Mouse (Mus musculus): Measurements from ENCODE around the gene Sbno1. TPM values are rescaled to one million over a fixed set of nuclear protein-coding genes. Genes with fewer than 3 reads are reported as not detected.

Gene Sbno1
- total and polyA plus RNA-seq, 3 experiments = 32.4 to 500 (median 38.8) TPM

GRCm38 (mm10) chr5:124377149-124377548 lies 48.7 kb downstream of the Sbno1 start:
- Histone ChIP-seq H3K79me2 (ENCODE audit: control insufficient read depth, insufficient read depth, low read length, poor library complexity) (no peaks in the 10 kb centered on the region), H3K27ac (ENCODE audit: control insufficient read depth, low read depth, low read length) (no peak overlapping the region), H3K9me3 (replicated peaks; ENCODE audit: insufficient read depth, low read length) (no peaks in the 10 kb centered on the region), H3K36me3 (ENCODE audit: control insufficient read depth in 1 of 2, insufficient read depth in 2 of 2, low read length in 2 of 2) (peaks cover 14 to 33% of the 10 kb centered on the region in 2 experiments), H3K27me3 (ENCODE audit: control insufficient read depth in 1 of 2, insufficient read depth in 2 of 2, low read length in 2 of 2) (no peaks in the 10 kb centered on the region), H3K9ac (ENCODE audit: control insufficient read depth, low read depth, low read length, poor library complexity, severe bottlenecking) (no peak overlapping the region), H3K4me1 (ENCODE audit: control insufficient read depth in 1 of 2, insufficient read depth in 2 of 2, low read length in 2 of 2) (peaks cover 0 to 13% of the 10 kb centered on the region in 2 experiments; a peak in 2 of 4 replicates), H3K4me3 (ENCODE audit: control insufficient read depth in 1 of 2, insufficient read depth in 1 of 2, low read depth in 2 of 2, low read length in 2 of 2) (no peak overlapping the region)
- TF ChIP-seq BHLHE40 (IDR thresholded peaks at IDR 0.05; ENCODE audit: borderline replicate concordance, low read depth, low read length) (no peak), MAFK (IDR thresholded peaks at IDR 0.05; ENCODE audit: borderline replicate concordance, low read depth, low read length) (no peak), GATA1 (IDR thresholded peaks at IDR 0.05; ENCODE audit: low read depth, low read length) (no peak), CTCF (IDR thresholded peaks at IDR 0.05 in 2 of 3, conservative IDR thresholded peaks at IDR 0.05 in 1 of 3; ENCODE audit: control insufficient read depth in 1 of 3, insufficient read depth in 1 of 3, low read depth in 2 of 3, low read length in 3 of 3, poor library complexity in 1 of 3, severe bottlenecking in 1 of 3) (no peak), JUND (IDR thresholded peaks at IDR 0.05; ENCODE audit: low read depth, low read length) (no peak), POLR2A (IDR thresholded peaks at IDR 0.05; ENCODE audit: control insufficient read depth in 1 of 2, insufficient read depth in 1 of 2, low read depth in 1 of 2, low read length in 2 of 2, poor library complexity in 1 of 2) (no peak), MYC (IDR thresholded peaks at IDR 0.05; ENCODE audit: low read depth, low read length) (no peak), RAD21 (IDR thresholded peaks at IDR 0.05; ENCODE audit: low read depth, low read length) (no peak), POLR2AphosphoS2 (IDR thresholded peaks at IDR 0.05; ENCODE audit: low read length) (no peak), ELF1 (IDR thresholded peaks at IDR 0.05; ENCODE audit: low read depth, low read length) (no peak), SIN3A (IDR thresholded peaks at IDR 0.05; ENCODE audit: low read length) (no peak), ETS1 (IDR thresholded peaks at IDR 0.05; ENCODE audit: low read depth, low read length) (no peak), ZC3H11A (IDR thresholded peaks at IDR 0.05; ENCODE audit: low read depth, low read length) (no peak), E2F4 (IDR thresholded peaks at IDR 0.05; ENCODE audit: borderline replicate concordance, low read depth, low read length) (no peak), USF2 (IDR thresholded peaks at IDR 0.05; ENCODE audit: borderline replicate concordance in 1 of 2, insufficient read depth in 1 of 2, low read depth in 1 of 2, low read length in 2 of 2) (no peak), USF1 (IDR thresholded peaks at IDR 0.05; ENCODE audit: low read depth, low read length) (no peak), CHD1 (IDR thresholded peaks at IDR 0.05; ENCODE audit: low read depth, low read length) (no peak), UBTF (IDR thresholded peaks at IDR 0.05; ENCODE audit: borderline replicate concordance, insufficient read depth, low read depth, low read length) (no peak), RCOR1 (IDR thresholded peaks at IDR 0.05; ENCODE audit: low read depth, low read length) (no peak), NELFE (IDR thresholded peaks at IDR 0.05; ENCODE audit: low read depth, low read length) (no peak)
- DNase-seq (ENCODE audit: low read depth, low spot score) = no peak

GRCm38 (mm10) chr5:124376401-124376800 lies 49.4 kb downstream of the Sbno1 start:
- TF ChIP-seq TBP (IDR thresholded peaks at IDR 0.05; ENCODE audit: low read depth, low read length) (no peak), ZKSCAN1 (IDR thresholded peaks at IDR 0.05; ENCODE audit: low read depth, low read length) (no peak), SIN3A (IDR thresholded peaks at IDR 0.05; ENCODE audit: low read length) (no peak), E2F4 (IDR thresholded peaks at IDR 0.05; ENCODE audit: borderline replicate concordance, low read depth, low read length) (no peak)
- Histone ChIP-seq H3K79me2 (ENCODE audit: control insufficient read depth, insufficient read depth, low read length, poor library complexity) (no peaks in the 10 kb centered on the region), H3K9ac (ENCODE audit: control insufficient read depth, low read depth, low read length, poor library complexity, severe bottlenecking) (no peak overlapping the region), H3K4me1 (ENCODE audit: control insufficient read depth in 1 of 2, insufficient read depth in 2 of 2, low read length in 2 of 2) (peaks cover 0 to 13% of the 10 kb centered on the region in 2 experiments; a peak in 2 of 4 replicates), H3K9me3 (replicated peaks; ENCODE audit: insufficient read depth, low read length) (no peaks in the 10 kb centered on the region), H3K27ac (ENCODE audit: control insufficient read depth, low read depth, low read length) (no peak overlapping the region), H3K27me3 (ENCODE audit: control insufficient read depth in 1 of 2, insufficient read depth in 2 of 2, low read length in 2 of 2) (no peaks in the 10 kb centered on the region), H3K4me3 (ENCODE audit: control insufficient read depth in 1 of 2, insufficient read depth in 1 of 2, low read depth in 2 of 2, low read length in 2 of 2) (no peak overlapping the region), H3K36me3 (ENCODE audit: control insufficient read depth in 1 of 2, insufficient read depth in 2 of 2, low read length in 2 of 2) (peaks cover 11 to 31% of the 10 kb centered on the region in 2 experiments)
- DNase-seq (ENCODE audit: low read depth, low spot score) = no peak

Measured in MEL (cell line).